Mouse (Mus musculus) heart, adult 18-20 months (tissue): ENCODE measurements around the gene Ccdc88a. TPM values are rescaled to one million over a fixed set of nuclear protein-coding genes. Genes with fewer than 3 reads are reported as not detected.
A peak's percentile ranks its signal among the peaks of the same experiment; 100 is the strongest.

Experiments used
- DNase-seq, 2 experiments: peaks; one replicate each; pipeline ENCODE4 v3.0.0; 2021 to 2022; ENCODE audit warnings: mixed read lengths in 1 of 2
- long read RNA-seq, 2 experiments: library from polyadenylated mRNA; stranded (forward); transcript quantifications; one replicate each; pipeline ENCODE4 v2.0.0; 2021
- total RNA-seq, 2 experiments: library from RNA; stranded (reverse); gene quantifications; 2 replicates each; pipeline ENCODE4 v1.2.3; 2021

The Ccdc88a gene
- total RNA-seq = 1 to 10 TPM; 7.3 to 8.6 TPM
- long read RNA-seq, experiment 1 = 0 reads
- long read RNA-seq, experiment 2 = 0 reads

- peak; percentile 96 to 97 for DNase-seq
Measured at GRCm38 (mm10) chr11:29373396-29374273, at the start of gene Ccdc88a. Gene Ccdc88a, plus strand, starts transcription at chr11:29373658.

GRCm38 (mm10) chr11:29335505-29335904, 38.0 kb upstream of the Ccdc88a start:
- DNase-seq = no peak

GRCm38 (mm10) chr11:29341259-29341658, 32.2 kb upstream of the Ccdc88a start:
- no peak for DNase-seq

- no peak for DNase-seq
Measured at GRCm38 (mm10) chr11:29344891-29345657, 28.4 kb upstream of the Ccdc88a start.

GRCm38 (mm10) chr11:29345673-29346286, 27.7 kb upstream of the Ccdc88a start:
- DNase-seq = no peak

- no peak for DNase-seq
Measured at GRCm38 (mm10) chr11:29350891-29351290, 22.6 kb upstream of the Ccdc88a start.

- no peak for DNase-seq
Measured at GRCm38 (mm10) chr11:29352214-29352613, 21.2 kb upstream of the Ccdc88a start.

- no peak for DNase-seq
Measured at GRCm38 (mm10) chr11:29368161-29368560, 5.3 kb upstream of the Ccdc88a start.

- DNase-seq = no peak
Measured at GRCm38 (mm10) chr11:29373050-29373395, 435 bp upstream of the Ccdc88a start.

- DNase-seq = no peak
Measured at GRCm38 (mm10) chr11:29374274-29374656, 807 bp downstream of the Ccdc88a start.

GRCm38 (mm10) chr11:29376635-29377034, 3.2 kb downstream of the Ccdc88a start:
- no peak for DNase-seq

- DNase-seq = no peak
Measured at GRCm38 (mm10) chr11:29378751-29379150, 5.3 kb downstream of the Ccdc88a start.

- no peak for DNase-seq
Measured at GRCm38 (mm10) chr11:29383493-29383892, 10.0 kb downstream of the Ccdc88a start.

GRCm38 (mm10) chr11:29384001-29384400, 10.5 kb downstream of the Ccdc88a start:
- DNase-seq = peak in 1 of 2 experiments; percentile 7

- no peak for DNase-seq
Measured at GRCm38 (mm10) chr11:29384617-29385016, 11.2 kb downstream of the Ccdc88a start.

- no peak for DNase-seq
Measured at GRCm38 (mm10) chr11:29389913-29390312, 16.5 kb downstream of the Ccdc88a start.

GRCm38 (mm10) chr11:29395135-29395746, 21.8 kb downstream of the Ccdc88a start:
- no peak for DNase-seq

GRCm38 (mm10) chr11:29400374-29400773, 26.9 kb downstream of the Ccdc88a start:
- DNase-seq = no peak

- no peak for DNase-seq
Measured at GRCm38 (mm10) chr11:29406292-29406691, 32.8 kb downstream of the Ccdc88a start.

- no peak for DNase-seq
Measured at GRCm38 (mm10) chr11:29423496-29423895, 50.0 kb downstream of the Ccdc88a start.

- peak; percentile 45 to 64 for DNase-seq
Measured at GRCm38 (mm10) chr11:29428774-29429173, 55.3 kb downstream of the Ccdc88a start.

GRCm38 (mm10) chr11:29431011-29431410, 57.6 kb downstream of the Ccdc88a start:
- no peak for DNase-seq
